Mouse (Mus musculus) forebrain, embryonic 10.5 days (tissue): ENCODE measurements around the gene Arid2. TPM values are rescaled to one million over a fixed set of nuclear protein-coding genes. Genes with fewer than 3 reads are reported as not detected.
A peak's percentile ranks its signal among the peaks of the same experiment; 100 is the strongest.
"Not testable (repeated sequence)": the region's sequence is repeated elsewhere in the genome, so short reads cannot be mapped to it uniquely, and the experiment has no call there.

Source experiments
- DNase-seq: peaks from one replicate; pipeline ENCODE4 v3.0.0-alpha.2; 2017; ENCODE audit warnings: low spot score; ENCODE audit errors: extremely low spot score
- H3K27ac ChIP-seq: fragments of 300-500 bp; sonication (generic); 2 replicates; pipeline ENCODE4 v1.5.1; 2016; ENCODE audit warnings: mild to moderate bottlenecking
- H3K27me3 ChIP-seq: fragments of 300-500 bp; sonication (generic); 2 replicates; pipeline ENCODE4 v1.6.1; 2016; ENCODE audit warnings: mild to moderate bottlenecking; ENCODE audit not compliant: poor library complexity, severe bottlenecking
- H3K36me3 ChIP-seq: fragments of 300-500 bp; sonication (generic); replicated peaks from 2 replicates; pipeline ENCODE4 v1.6.1; 2016; ENCODE audit warnings: mild to moderate bottlenecking, moderate library complexity
- H3K4me1 ChIP-seq: fragments of 300-500 bp; sonication (generic); 2 replicates; pipeline ENCODE4 v1.6.1; 2016
- H3K4me3 ChIP-seq: fragments of 300-500 bp; sonication (generic); 2 replicates; pipeline ENCODE4 v1.5.1; 2016; ENCODE audit warnings: mild to moderate bottlenecking, moderate library complexity
- H3K9me3 ChIP-seq: fragments of 300-500 bp; sonication (generic); 2 replicates; pipeline ENCODE4 v1.6.1; 2016; ENCODE audit warnings: mild to moderate bottlenecking, moderate library complexity
- WGBS: fragments of 180-500 bp; shearing (Covaris S2); methylation state at CpG from one replicate; pipeline ENCODE4 v1.1.7; 2016; 5-methylcytosine and 5-hydroxymethylcytosine counted together
- polyA plus RNA-seq: library from polyadenylated mRNA; unstranded; fragments of >200 nt; fragmentation: Nextera tagmentation; extraction: Ambion mirVana; gene quantifications from 2 replicates; pipeline ENCODE4 v1.2.1, GENCODE M21; 2016

Arid2 gene
- polyA plus RNA-seq = 28.7 and 29.0 TPM in 2 replicates

DNA sequence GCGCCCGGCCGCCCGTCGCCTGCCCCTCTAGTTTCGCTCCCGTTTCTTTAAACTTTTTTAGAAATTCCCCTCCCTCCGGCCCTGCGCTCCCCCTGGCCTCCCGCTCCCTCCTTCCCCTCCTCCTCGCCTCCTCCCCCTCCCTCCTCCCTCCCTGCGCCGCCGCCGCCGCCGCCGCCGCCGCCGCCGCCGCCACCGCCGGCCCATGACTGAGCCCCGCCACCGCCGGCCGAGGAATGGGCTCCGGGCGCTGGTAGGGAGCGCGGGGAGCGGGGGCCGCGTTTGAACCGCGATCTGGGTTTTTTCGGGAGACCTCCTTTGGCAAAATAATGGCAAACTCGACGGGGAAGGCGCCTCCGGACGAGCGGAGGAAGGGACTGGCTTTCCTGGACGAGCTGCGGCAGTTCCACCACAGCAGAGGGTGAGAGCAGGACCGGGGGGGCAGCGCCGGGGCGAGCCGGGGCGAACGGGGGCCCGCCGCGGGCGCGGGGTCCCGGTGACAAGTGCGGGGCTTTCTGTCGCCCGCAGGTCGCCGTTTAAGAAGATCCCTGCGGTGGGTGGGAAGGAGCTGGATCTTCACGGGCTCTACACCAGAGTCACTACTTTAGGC, at the start of gene Arid2:
Gene Arid2, plus strand, starts transcription at position 150 of the 607 bp plus-strand sequence.
- Histone ChIP-seq H3K36me3 (peaks cover 24% of the 10 kb centered on the region), H3K4me1 (peaks cover 44% of the 10 kb centered on the region), H3K27ac (peak within 1 kb of the TSS; percentile 100), H3K9me3 (no peaks in the 10 kb centered on the region), H3K4me3 (peak within 1 kb of the TSS; percentile 93), H3K27me3 (no peaks in the 10 kb centered on the region)
- DNase-seq = peak; percentile 76
- 1% methylated on average over 62 of the region's 67 CpGs for WGBS

DNA sequence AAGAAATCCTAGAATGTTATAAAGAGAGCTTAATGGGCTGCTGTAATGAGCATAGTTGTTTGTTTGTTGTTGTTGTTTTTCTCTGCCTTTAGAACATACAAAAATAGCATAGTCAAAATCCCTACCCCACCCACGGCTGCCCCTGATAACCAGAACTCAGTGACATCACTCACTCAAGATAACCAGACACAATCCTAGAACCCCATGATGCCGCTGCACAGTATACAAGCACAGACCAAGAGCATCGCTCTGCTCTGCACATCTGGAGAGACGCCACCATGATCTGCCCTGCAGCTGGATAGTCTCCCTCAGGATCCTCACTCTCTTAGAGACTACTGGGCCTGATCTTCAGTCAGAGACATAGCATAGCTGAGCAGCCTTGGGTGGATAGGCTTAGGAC, 49.2 kb upstream of the Arid2 start:
- Histone ChIP-seq H3K9me3 (no peaks in the 10 kb centered on the region), H3K36me3 (no peaks in the 10 kb centered on the region), H3K27ac (no peak overlapping the region)

DNA sequence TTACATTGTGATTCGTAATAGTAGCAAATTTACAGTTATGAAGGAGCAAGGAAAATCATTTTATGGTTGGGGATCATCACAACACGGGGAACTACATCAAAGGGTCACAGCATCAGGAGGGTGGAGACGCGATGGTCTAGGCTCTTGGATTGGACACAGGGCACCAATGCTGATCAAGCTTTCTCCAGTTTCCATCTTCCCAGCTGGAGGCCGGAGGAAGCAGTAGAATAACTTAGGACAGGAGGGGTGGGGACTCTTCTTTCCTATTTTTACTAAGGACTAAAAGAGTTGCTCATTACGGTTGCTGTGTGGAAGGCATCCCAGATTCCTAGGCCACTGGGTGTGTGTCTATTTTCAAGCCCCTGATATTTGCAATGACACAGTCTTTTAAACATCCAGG, 43.1 kb upstream of the Arid2 start:
- Histone ChIP-seq H3K9me3 (no peaks in the 10 kb centered on the region), H3K27ac (no peak overlapping the region), H3K4me1 (no peaks in the 10 kb centered on the region), H3K36me3 (no peaks in the 10 kb centered on the region), H3K27me3 (no peaks in the 10 kb centered on the region), H3K4me3 (no peak overlapping the region)
- no peak for DNase-seq
- WGBS = 92% methylated on average over 6 of the region's 6 CpGs

More for the DNA sequence above, 49.2 kb upstream of the Arid2 start:
- 92% methylated on average over 4 of the region's 4 CpGs for WGBS
- no peaks in the 10 kb centered on the region for H3K27me3 ChIP-seq
- H3K4me3 ChIP-seq = no peak overlapping the region
- DNase-seq = no peak
- H3K4me1 ChIP-seq = peaks cover 2% of the 10 kb centered on the region; the same call in 1 of the 2 replicates

DNA sequence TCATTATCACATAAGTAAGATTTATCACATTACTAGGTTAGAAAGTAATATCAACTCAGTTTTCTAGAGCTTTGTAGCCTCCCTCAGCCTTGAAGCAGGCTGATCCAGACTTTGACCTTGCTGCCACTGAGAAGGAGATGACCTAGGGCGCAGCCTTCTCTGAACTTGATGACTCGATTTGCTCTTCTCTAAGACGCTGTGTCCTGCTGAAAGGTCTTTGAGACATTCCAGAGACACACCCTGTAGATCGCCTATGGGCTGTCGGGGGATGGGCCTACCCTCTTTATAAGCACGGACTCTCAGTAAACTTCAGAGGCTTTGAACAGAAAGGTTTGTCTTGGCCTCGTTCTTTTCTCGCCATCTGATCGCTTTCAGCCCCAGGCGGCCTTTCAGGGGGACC, 42.6 kb upstream of the Arid2 start:
- not testable (repeated sequence) for DNase-seq, H3K27me3 ChIP-seq, H3K36me3 ChIP-seq, H3K4me3 ChIP-seq, H3K27ac ChIP-seq, H3K4me1 ChIP-seq, H3K9me3 ChIP-seq
- WGBS = 75% methylated on average over 10 of the region's 10 CpGs

DNA sequence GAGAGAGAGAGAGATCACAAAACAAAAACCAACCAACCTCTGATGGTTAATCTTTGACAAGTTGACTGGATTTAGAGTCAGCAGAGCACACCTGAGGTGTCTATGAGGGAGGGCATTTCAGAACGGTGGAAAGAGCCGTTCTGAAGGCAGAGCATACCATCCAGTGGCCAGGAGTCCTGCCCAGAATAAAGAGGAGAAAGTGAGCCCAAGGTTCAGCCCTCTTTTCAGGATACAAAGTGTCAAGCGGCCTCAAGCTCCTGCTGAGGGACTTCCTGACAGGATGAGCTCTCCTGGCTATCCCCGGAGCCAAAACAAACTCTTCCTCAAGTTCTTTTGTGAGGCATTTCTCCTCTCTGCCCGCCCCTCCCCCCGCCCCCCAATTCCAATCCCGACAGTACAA, 33.5 kb upstream of the Arid2 start:
- Histone ChIP-seq H3K27ac (peak overlapping the region; percentile 53; the same call in 1 of the 2 replicates), H3K4me3 (peak overlapping the region; percentile 46), H3K36me3 (no peaks in the 10 kb centered on the region), H3K9me3 (no peaks in the 10 kb centered on the region), H3K4me1 (peaks cover 14% of the 10 kb centered on the region), H3K27me3 (0 out of 2 replicates have a peak, but pooled peaks cover 9% of the 10 kb centered on the region)
- DNase-seq = no peak
- 3% methylated on average over 7 of the region's 7 CpGs for WGBS

DNA sequence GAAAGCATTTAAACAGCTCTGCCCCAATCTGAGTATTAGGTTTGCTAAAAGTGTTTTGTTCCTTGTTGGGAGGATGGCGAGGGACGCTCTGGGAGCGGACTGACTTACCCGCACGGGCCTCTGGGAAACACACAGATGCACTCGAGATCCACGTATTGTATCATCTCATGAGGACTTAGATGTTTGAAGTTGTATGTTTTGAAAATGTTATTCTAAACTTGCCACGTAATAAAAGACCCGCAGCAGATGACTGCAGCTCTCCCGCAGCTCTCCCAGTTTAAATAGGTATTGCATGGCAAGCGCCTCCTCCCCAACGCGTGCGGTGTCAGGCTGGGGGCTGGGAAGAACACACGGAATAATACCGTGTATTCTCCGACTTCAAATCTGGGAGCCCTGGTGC, 33.0 kb upstream of the Arid2 start:
- Histone ChIP-seq H3K27ac (peak overlapping the region; percentile 53; the same call in 1 of the 2 replicates), H3K27me3 (0 out of 2 replicates have a peak, but pooled peaks cover 9% of the 10 kb centered on the region), H3K4me1 (peaks cover 14% of the 10 kb centered on the region), H3K9me3 (peaks cover under 1% of the 10 kb centered on the region; the same call in 1 of the 2 replicates), H3K4me3 (peak overlapping the region; percentile 46), H3K36me3 (no peaks in the 10 kb centered on the region)
- no peak for DNase-seq
- 2% methylated on average over 17 of the region's 17 CpGs for WGBS

DNA sequence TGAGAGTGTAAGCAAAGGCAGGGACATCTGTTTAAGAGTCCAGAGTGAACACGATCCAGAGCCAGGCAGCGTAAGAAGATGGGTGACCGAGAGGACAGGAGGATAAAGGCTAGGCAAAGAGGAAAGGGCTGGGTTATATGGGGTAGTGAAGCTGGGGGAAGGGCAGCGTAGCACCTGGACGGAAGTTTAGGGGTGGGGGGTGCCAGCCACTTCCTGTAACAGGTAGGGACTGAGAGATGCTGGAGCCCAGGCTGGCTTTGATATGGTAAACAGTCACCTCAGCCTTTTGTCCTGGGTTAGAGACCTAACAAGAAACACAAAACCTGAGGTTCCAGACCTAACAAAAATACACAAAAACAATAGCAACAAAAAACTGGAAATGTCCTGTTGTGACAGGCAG, 29.5 kb upstream of the Arid2 start:
- Histone ChIP-seq H3K27me3 (0 out of 2 replicates have a peak, but pooled peaks cover 9% of the 10 kb centered on the region), H3K4me3 (no peak overlapping the region), H3K36me3 (no peaks in the 10 kb centered on the region), H3K4me1 (peaks cover 14% of the 10 kb centered on the region), H3K27ac (no peak overlapping the region), H3K9me3 (peaks cover 32% of the 10 kb centered on the region)
- WGBS = 69% methylated on average over 5 of the region's 5 CpGs
- no peak for DNase-seq

DNA sequence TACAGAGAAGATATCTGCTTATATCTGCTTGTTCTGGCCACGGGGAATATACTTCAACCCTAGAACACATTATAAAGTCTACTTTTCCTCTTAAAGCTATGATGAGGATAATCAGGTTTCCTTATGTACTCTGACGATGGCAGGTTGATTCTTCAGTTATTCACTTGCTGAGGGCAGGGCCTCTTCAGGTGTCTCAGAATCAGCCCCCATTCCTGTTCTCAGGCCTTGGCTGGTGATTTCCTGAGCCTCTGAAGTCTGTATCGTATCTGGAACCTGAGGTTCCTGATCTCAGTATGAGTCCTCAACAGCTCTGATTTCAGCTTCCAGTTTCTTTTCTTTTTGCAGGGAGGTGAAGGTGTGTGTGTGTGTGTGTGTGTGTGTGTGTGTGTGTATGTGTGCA, 22.7 kb upstream of the Arid2 start:
- DNase-seq = no peak
- peaks cover 52% of the 10 kb centered on the region for H3K36me3 ChIP-seq
- H3K4me3 ChIP-seq = no peak overlapping the region
- H3K9me3 ChIP-seq = peaks cover 73% of the 10 kb centered on the region
- H3K27me3 ChIP-seq = no peaks in the 10 kb centered on the region
- no peaks in the 10 kb centered on the region for H3K4me1 ChIP-seq
- H3K27ac ChIP-seq = no peak overlapping the region
- WGBS = 94% methylated on average over 3 of the region's 3 CpGs

DNA sequence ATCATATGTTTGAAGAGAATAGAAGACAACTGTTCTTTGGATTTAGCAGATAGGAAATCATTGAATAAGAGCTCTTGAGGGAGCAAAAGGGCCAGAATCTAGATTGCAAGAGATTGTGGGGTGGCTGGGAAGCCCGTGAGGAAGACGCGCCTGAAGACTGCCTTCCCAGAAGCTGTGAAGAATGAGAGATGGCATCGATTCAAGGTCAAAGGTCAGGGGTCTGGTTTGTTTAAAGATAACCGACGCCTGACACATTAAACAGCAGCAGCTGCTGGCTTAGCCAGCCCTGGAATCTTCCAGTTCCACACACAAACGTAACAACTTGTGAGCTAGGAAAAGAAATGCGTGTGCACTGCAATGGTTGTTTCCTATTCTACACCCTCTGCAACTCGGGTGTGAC, 19.4 kb upstream of the Arid2 start:
- no peak for DNase-seq
- peaks cover 43% of the 10 kb centered on the region for H3K9me3 ChIP-seq
- no peaks in the 10 kb centered on the region for H3K27me3 ChIP-seq
- H3K4me1 ChIP-seq = peaks cover 6% of the 10 kb centered on the region; the same call in 1 of the 2 replicates
- no peak overlapping the region for H3K4me3 ChIP-seq
- WGBS = 92% methylated on average over 9 of the region's 9 CpGs
- peaks cover 77% of the 10 kb centered on the region for H3K36me3 ChIP-seq
- no peak overlapping the region for H3K27ac ChIP-seq

DNA sequence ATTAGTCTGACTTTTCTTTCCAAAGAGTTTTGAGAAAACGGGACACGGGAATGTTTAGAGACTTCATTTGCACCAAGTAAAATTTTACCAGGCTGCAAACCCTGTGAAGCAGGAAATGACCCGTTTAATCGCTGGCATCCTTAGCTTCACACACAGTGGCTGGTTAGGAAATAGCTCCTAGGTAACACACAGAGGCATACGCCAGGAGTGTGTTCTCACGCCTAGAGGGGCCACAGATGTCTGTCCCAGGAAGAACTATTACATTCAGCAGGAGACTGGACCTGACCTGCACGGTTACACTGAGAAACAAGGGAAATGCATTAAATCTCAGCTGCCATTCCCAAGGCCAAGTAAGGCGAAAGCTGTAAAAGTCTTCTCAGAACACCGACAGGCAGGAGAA, 18.7 kb upstream of the Arid2 start:
- Histone ChIP-seq H3K27ac (no peak overlapping the region), H3K36me3 (peaks cover 83% of the 10 kb centered on the region), H3K4me1 (peaks cover 6% of the 10 kb centered on the region; the same call in 1 of the 2 replicates), H3K27me3 (no peaks in the 10 kb centered on the region), H3K4me3 (no peak overlapping the region), H3K9me3 (peaks cover 38% of the 10 kb centered on the region)
- DNase-seq = no peak
- 93% methylated on average over 9 of the region's 9 CpGs for WGBS

DNA sequence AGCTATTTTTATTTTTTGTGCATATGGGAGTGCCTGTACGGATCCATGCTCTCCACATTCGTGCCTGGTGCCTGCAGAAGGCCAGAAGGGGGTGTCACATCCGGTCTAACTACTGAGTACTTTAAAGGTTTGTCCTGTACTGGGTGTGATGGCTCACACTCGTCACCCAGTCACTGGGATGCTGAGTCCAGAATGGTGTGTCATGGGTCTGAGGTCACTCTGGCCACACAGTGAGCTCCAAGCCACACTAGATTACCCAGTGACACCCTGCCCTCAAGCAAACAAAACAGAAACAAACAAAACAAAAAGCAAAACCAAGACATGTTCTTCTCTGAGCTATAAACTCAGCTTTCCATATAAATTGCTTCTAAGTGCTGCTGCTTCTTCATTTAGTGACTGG, 17.9 kb upstream of the Arid2 start:
- DNase-seq = no peak
- H3K27ac ChIP-seq = no peak overlapping the region
- peaks cover 6% of the 10 kb centered on the region; the same call in 1 of the 2 replicates for H3K4me1 ChIP-seq
- H3K4me3 ChIP-seq = no peak overlapping the region
- H3K9me3 ChIP-seq = peaks cover 38% of the 10 kb centered on the region
- H3K36me3 ChIP-seq = peaks cover 91% of the 10 kb centered on the region
- 93% methylated on average over 4 of the region's 4 CpGs for WGBS
- H3K27me3 ChIP-seq = no peaks in the 10 kb centered on the region

DNA sequence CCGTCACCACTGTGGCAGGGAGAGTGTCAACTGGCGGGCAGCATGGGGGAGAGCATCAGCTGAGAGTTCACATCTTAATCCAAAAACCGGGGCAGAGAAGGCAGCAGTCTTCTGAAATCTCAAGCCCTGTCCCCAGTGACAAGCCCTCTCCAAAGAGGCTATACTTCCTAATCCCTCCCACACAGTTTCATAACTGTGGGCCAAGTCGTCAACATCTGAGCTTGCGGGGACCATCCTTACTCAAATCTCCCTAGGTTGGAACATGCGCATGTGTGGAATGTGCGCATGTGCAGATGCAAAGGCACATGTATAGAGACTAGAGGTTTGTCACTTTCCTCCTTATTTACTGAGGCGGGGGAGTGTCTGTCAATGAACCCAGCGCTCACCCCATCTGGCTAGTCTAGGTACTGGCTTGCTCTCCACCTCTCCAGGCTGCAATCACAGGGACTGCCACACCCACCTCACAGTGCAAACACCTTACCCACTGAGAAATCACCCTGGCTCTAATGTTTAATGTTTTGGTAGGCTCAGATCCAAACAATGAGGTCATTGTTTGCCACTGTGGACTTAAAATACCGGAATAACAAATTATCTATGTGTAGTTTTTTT, 16.9 kb upstream of the Arid2 start:
- no peaks in the 10 kb centered on the region for H3K27me3 ChIP-seq
- 91% methylated on average over 10 of the region's 10 CpGs for WGBS
- H3K4me1 ChIP-seq = peaks cover 6% of the 10 kb centered on the region; the same call in 1 of the 2 replicates
- H3K27ac ChIP-seq = no peak overlapping the region
- peaks cover 89% of the 10 kb centered on the region for H3K36me3 ChIP-seq
- no peak overlapping the region for H3K4me3 ChIP-seq
- no peak for DNase-seq
- H3K9me3 ChIP-seq = peaks cover 29% of the 10 kb centered on the region

DNA sequence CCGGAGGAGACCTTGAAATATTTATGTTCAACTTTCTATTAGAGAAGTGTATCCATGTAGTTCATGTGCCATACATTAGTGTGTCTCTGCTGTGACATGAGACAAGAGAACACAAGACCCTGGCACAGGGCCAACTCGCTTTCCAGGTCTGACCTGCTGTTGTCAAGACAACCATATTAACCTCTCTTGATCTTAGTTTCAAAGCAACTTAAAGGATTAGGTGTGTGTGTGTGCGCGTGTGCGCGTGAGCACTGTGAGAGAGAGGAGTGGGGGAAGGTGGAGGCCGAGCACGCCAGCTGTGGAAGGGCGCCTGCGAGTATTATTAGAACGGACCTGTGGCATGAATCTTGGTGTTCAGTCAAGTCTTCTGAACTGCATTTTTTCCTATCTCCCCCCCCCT, 15.0 kb upstream of the Arid2 start:
- DNase-seq = no peak
- no peak overlapping the region for H3K4me3 ChIP-seq
- WGBS = 93% methylated on average over 11 of the region's 11 CpGs
- peaks cover 13% of the 10 kb centered on the region for H3K9me3 ChIP-seq
- H3K36me3 ChIP-seq = peaks cover 89% of the 10 kb centered on the region
- H3K27me3 ChIP-seq = no peaks in the 10 kb centered on the region
- no peak overlapping the region for H3K27ac ChIP-seq
- peaks cover 6% of the 10 kb centered on the region; the same call in 1 of the 2 replicates for H3K4me1 ChIP-seq
